Mouse (Mus musculus): ENCODE results near the gene Nfix. TPM values are rescaled to one million over a fixed set of nuclear protein-coding genes. Genes with fewer than 3 reads are reported as not detected.

The Nfix gene
- polyA plus RNA-seq, 3 experiments from 2014 or later, result 0.92 to 6.3 (median 3.1) TPM

- peak; percentile 85 for ATAC-seq
These were observed 62.5 kb downstream of the Nfix start for GRCm38 (mm10) chr8:84737608-84738007.

- ATAC-seq, result no peak
These were observed 63.6 kb downstream of the Nfix start for GRCm38 (mm10) chr8:84736521-84736920.

- no peak for ATAC-seq
These were observed 64.5 kb downstream of the Nfix start for GRCm38 (mm10) chr8:84735597-84735996.

GRCm38 (mm10) chr8:84734680-84735079 is 65.5 kb downstream of the Nfix start:
- ATAC-seq, result no peak

- ATAC-seq, result no peak
These were observed 66.2 kb downstream of the Nfix start for GRCm38 (mm10) chr8:84733959-84734358.

- no peak for ATAC-seq
These were observed 67.1 kb downstream of the Nfix start for GRCm38 (mm10) chr8:84732996-84733395.

- no peak for ATAC-seq
These were observed 67.6 kb downstream of the Nfix start for GRCm38 (mm10) chr8:84732545-84732944.

GRCm38 (mm10) chr8:84731371-84732177 is 68.6 kb downstream of the Nfix start:
- ATAC-seq, result no peak

- no peak for ATAC-seq
These were observed 69.4 kb downstream of the Nfix start for GRCm38 (mm10) chr8:84730541-84731370.

GRCm38 (mm10) chr8:84729921-84730362 is 70.2 kb downstream of the Nfix start:
- no peak for ATAC-seq

- ATAC-seq, result no peak
These were observed 71.7 kb downstream of the Nfix start for GRCm38 (mm10) chr8:84728474-84728873.

- no peak for ATAC-seq
These were observed 74.2 kb downstream of the Nfix start for GRCm38 (mm10) chr8:84725941-84726259.

- ATAC-seq, result no peak
These were observed 74.8 kb downstream of the Nfix start for GRCm38 (mm10) chr8:84725246-84725940.

GRCm38 (mm10) chr8:84724683-84725082 is 75.5 kb downstream of the Nfix start:
- no peak for ATAC-seq

GRCm38 (mm10) chr8:84723571-84723900 is 76.6 kb downstream of the Nfix start:
- ATAC-seq, result peak; percentile 22

GRCm38 (mm10) chr8:84722850-84723570 is 77.1 kb downstream of the Nfix start, which contains the start of gene G430095P16Rik:
Gene G430095P16Rik, plus strand, starts transcription at chr8:84723007.
- peak; percentile 84 for ATAC-seq

- peak; percentile 5 for ATAC-seq
These were observed 77.7 kb downstream of the Nfix start for GRCm38 (mm10) chr8:84722530-84722849.

GRCm38 (mm10) chr8:84718959-84719690 is 81.0 kb downstream of the Nfix start:
- no peak for ATAC-seq

- ATAC-seq, result no peak
These were observed 81.7 kb downstream of the Nfix start for GRCm38 (mm10) chr8:84718476-84718875.

- no peak for ATAC-seq
These were observed 83.4 kb downstream of the Nfix start for GRCm38 (mm10) chr8:84716790-84717189.

GRCm38 (mm10) chr8:84715893-84716468 is 84.2 kb downstream of the Nfix start:
- no peak for ATAC-seq

- ATAC-seq, result no peak
These were observed 86.0 kb downstream of the Nfix start for GRCm38 (mm10) chr8:84714161-84714560.
